Mouse (Mus musculus): ENCODE data around the gene Bbx. TPM values are rescaled to one million over a fixed set of nuclear protein-coding genes. Genes with fewer than 3 reads are reported as not detected.

Bbx gene
- total and polyA plus RNA-seq, 3 experiments = 6.5 to 36.0 (median 9.2) TPM

DNA sequence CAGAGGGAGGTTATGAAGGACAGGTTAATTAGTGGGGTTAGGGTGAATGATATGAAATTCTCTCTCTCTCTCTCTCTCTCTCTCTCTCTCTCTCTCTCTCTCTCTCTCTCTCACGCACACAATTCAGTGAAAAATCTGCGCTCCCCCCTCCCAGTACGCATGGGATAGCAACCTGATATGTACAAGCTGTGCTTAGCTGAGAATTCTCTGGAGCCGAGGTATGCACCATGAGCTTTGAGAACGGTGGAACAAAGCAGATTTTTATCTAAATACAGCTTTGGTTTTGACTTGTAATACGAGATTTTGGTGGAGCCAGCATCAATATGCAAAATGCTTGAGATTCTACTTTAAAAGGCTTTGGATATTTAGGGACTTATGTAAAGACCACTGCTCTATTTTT, 243.1 kb downstream of the Bbx start:
- Histone ChIP-seq H3K36me3 (ENCODE audit: control insufficient read depth in 1 of 2, insufficient read depth in 2 of 2, low read length in 2 of 2) (peaks cover 0 to 2% of the 10 kb centered on the region in 2 experiments; a peak in 1 of 4 replicates), H3K9me3 (replicated peaks; ENCODE audit: insufficient read depth, low read length) (no peaks in the 10 kb centered on the region), H3K27ac (ENCODE audit: control insufficient read depth, low read depth, low read length) (no peak overlapping the region), H3K4me1 (ENCODE audit: control insufficient read depth in 1 of 2, insufficient read depth in 2 of 2, low read length in 2 of 2) (peaks cover 0 to 2% of the 10 kb centered on the region in 2 experiments; a peak in 2 of 4 replicates), H3K79me2 (ENCODE audit: control insufficient read depth, insufficient read depth, low read length, poor library complexity) (no peaks in the 10 kb centered on the region), H3K9ac (ENCODE audit: control insufficient read depth, low read depth, low read length, poor library complexity, severe bottlenecking) (no peak overlapping the region), H3K27me3 (ENCODE audit: control insufficient read depth in 1 of 2, insufficient read depth in 2 of 2, low read length in 2 of 2) (no peaks in the 10 kb centered on the region), H3K4me3 (ENCODE audit: control insufficient read depth in 1 of 2, insufficient read depth in 1 of 2, low read depth in 2 of 2, low read length in 2 of 2) (no peak overlapping the region)
- DNase-seq (ENCODE audit: low read depth, low spot score) = no peak
- no peak for TF ChIP-seq USF1 (IDR thresholded peaks at IDR 0.05; ENCODE audit: low read depth, low read length)
- no peak for TF ChIP-seq ZKSCAN1 (IDR thresholded peaks at IDR 0.05; ENCODE audit: low read depth, low read length)
- TF ChIP-seq POLR2A (IDR thresholded peaks at IDR 0.05; ENCODE audit: control insufficient read depth in 1 of 2, insufficient read depth in 1 of 2, low read depth in 1 of 2, low read length in 2 of 2, poor library complexity in 1 of 2) = no peak
- no peak for TF ChIP-seq BHLHE40 (IDR thresholded peaks at IDR 0.05; ENCODE audit: borderline replicate concordance, low read depth, low read length)
- TF ChIP-seq TBP (IDR thresholded peaks at IDR 0.05; ENCODE audit: low read depth, low read length) = no peak
- no peak for TF ChIP-seq CHD1 (IDR thresholded peaks at IDR 0.05; ENCODE audit: low read depth, low read length)
- TF ChIP-seq POLR2AphosphoS5 (IDR thresholded peaks at IDR 0.05; ENCODE audit: borderline replicate concordance, low read depth, low read length) = no peak
- no peak for TF ChIP-seq UBTF (IDR thresholded peaks at IDR 0.05; ENCODE audit: borderline replicate concordance, insufficient read depth, low read depth, low read length)
- TF ChIP-seq RCOR1 (IDR thresholded peaks at IDR 0.05; ENCODE audit: low read depth, low read length) = no peak

- no peaks in the 10 kb centered on the region; a peak in 1 of 4 replicates for H3K27me3 ChIP-seq (ENCODE audit: control insufficient read depth in 1 of 2, insufficient read depth in 2 of 2, low read length in 2 of 2)
- H3K79me2 ChIP-seq (ENCODE audit: control insufficient read depth, insufficient read depth, low read length, poor library complexity) = no peaks in the 10 kb centered on the region
- no peaks in the 10 kb centered on the region for H3K9me3 ChIP-seq (replicated peaks; ENCODE audit: insufficient read depth, low read length)
- DNase-seq (ENCODE audit: low read depth, low spot score) = peak; percentile 13
- no peak overlapping the region for H3K9ac ChIP-seq (ENCODE audit: control insufficient read depth, low read depth, low read length, poor library complexity, severe bottlenecking)
- TF ChIP-seq GATA1 (IDR thresholded peaks at IDR 0.05; ENCODE audit: low read depth, low read length) (peak; percentile 47), TBP (IDR thresholded peaks at IDR 0.05; ENCODE audit: low read depth, low read length) (no peak)
- H3K4me3 ChIP-seq (ENCODE audit: control insufficient read depth in 1 of 2, insufficient read depth in 1 of 2, low read depth in 2 of 2, low read length in 2 of 2) = no peak overlapping the region
- H3K4me1 ChIP-seq (ENCODE audit: control insufficient read depth in 1 of 2, insufficient read depth in 2 of 2, low read length in 2 of 2) = peaks cover 0 to 2% of the 10 kb centered on the region in 2 experiments; a peak in 1 of 4 replicates
- H3K27ac ChIP-seq (ENCODE audit: control insufficient read depth, low read depth, low read length) = no peak overlapping the region
- no peaks in the 10 kb centered on the region for H3K36me3 ChIP-seq (ENCODE audit: control insufficient read depth in 1 of 2, insufficient read depth in 2 of 2, low read length in 2 of 2)
Measured at GRCm38 (mm10) chr16:50186604-50187003, 245.6 kb downstream of the Bbx start.

DNA sequence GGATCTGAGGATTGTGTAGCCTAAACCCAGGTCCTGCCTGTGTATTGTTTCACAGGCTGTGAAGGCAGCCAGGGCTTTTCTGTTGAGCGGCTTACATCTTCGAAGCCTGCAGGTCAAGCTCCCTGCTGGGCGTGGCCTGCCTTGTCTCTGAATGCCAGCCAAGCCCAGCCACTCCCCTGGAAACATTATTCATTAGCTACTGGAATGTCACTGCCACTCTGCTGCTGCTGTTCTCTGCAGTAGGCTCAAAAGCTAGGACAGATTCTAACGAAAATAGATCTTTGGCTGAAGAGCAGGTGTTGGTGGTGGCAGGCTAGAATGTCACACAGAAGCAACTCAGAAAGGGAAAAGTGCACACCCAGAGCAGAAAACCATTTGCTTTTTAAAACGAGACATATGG, 247.1 kb downstream of the Bbx start:
- peaks cover 0 to 2% of the 10 kb centered on the region in 2 experiments; a peak in 1 of 4 replicates for H3K4me1 ChIP-seq (ENCODE audit: control insufficient read depth in 1 of 2, insufficient read depth in 2 of 2, low read length in 2 of 2)
- H3K36me3 ChIP-seq (ENCODE audit: control insufficient read depth in 1 of 2, insufficient read depth in 2 of 2, low read length in 2 of 2) = no peaks in the 10 kb centered on the region
- no peak overlapping the region for H3K9ac ChIP-seq (ENCODE audit: control insufficient read depth, low read depth, low read length, poor library complexity, severe bottlenecking)
- H3K27me3 ChIP-seq (ENCODE audit: control insufficient read depth in 1 of 2, insufficient read depth in 2 of 2, low read length in 2 of 2) = no peaks in the 10 kb centered on the region; a peak in 1 of 4 replicates
- H3K4me3 ChIP-seq (ENCODE audit: control insufficient read depth in 1 of 2, insufficient read depth in 1 of 2, low read depth in 2 of 2, low read length in 2 of 2) = no peak overlapping the region
- no peak for DNase-seq (ENCODE audit: low read depth, low spot score)
- no peak for TF ChIP-seq ELF1 (IDR thresholded peaks at IDR 0.05; ENCODE audit: low read depth, low read length)
- no peak for TF ChIP-seq HCFC1 (IDR thresholded peaks at IDR 0.05; ENCODE audit: low read depth, low read length)
- TF ChIP-seq UBTF (IDR thresholded peaks at IDR 0.05; ENCODE audit: borderline replicate concordance, insufficient read depth, low read depth, low read length) = no peak
- no peak for TF ChIP-seq RAD21 (IDR thresholded peaks at IDR 0.05; ENCODE audit: low read depth, low read length)
- no peak for TF ChIP-seq KAT2A (conservative IDR thresholded peaks at IDR 0.05; ENCODE audit: low read depth, low read length)
- TF ChIP-seq MYB (IDR thresholded peaks at IDR 0.05; ENCODE audit: low read depth, low read length) = no peak
- no peak for TF ChIP-seq MEF2A (IDR thresholded peaks at IDR 0.05; ENCODE audit: extremely low read depth, insufficient replicate concordance, low read depth, low read length, poor library complexity, severe bottlenecking)
- no peak for TF ChIP-seq MAFK (IDR thresholded peaks at IDR 0.05; ENCODE audit: borderline replicate concordance, low read depth, low read length)
- TF ChIP-seq ETS1 (IDR thresholded peaks at IDR 0.05; ENCODE audit: low read depth, low read length) = no peak
- TF ChIP-seq MAX (IDR thresholded peaks at IDR 0.05; ENCODE audit: low read length) = no peak
- no peak for TF ChIP-seq ZNF384 (IDR thresholded peaks at IDR 0.05; ENCODE audit: low read depth, low read length)
- no peak for TF ChIP-seq GABPA (IDR thresholded peaks at IDR 0.05; ENCODE audit: low read depth, low read length)
- TF ChIP-seq TBP (IDR thresholded peaks at IDR 0.05; ENCODE audit: low read depth, low read length) = no peak
- TF ChIP-seq GATA1 (IDR thresholded peaks at IDR 0.05; ENCODE audit: low read depth, low read length) = no peak
- no peak for TF ChIP-seq E2F4 (IDR thresholded peaks at IDR 0.05; ENCODE audit: borderline replicate concordance, low read depth, low read length)
- no peak for TF ChIP-seq RCOR1 (IDR thresholded peaks at IDR 0.05; ENCODE audit: low read depth, low read length)
- H3K79me2 ChIP-seq (ENCODE audit: control insufficient read depth, insufficient read depth, low read length, poor library complexity) = no peaks in the 10 kb centered on the region
- no peak overlapping the region for H3K27ac ChIP-seq (ENCODE audit: control insufficient read depth, low read depth, low read length)
- H3K9me3 ChIP-seq (replicated peaks; ENCODE audit: insufficient read depth, low read length) = no peaks in the 10 kb centered on the region

Data from MEL (cell line).